ENCODE assay signal across 17 mouse cellular contexts in genomic region chr19:3261336-3261735, GRCm38 (mm10). TPM values are rescaled to one million over a fixed set of nuclear protein-coding genes. Genes with fewer than 3 reads are reported as not detected.
DNase-seq lines count a peak whose midpoint lies in the region; ATAC-seq and TF ChIP-seq lines count a peak whose summit lies in the region.
"Had no signal": no experiment of that assay in that cellular context is flagged by ENCODE, and none has a peak within 500 bp of the region (broad histone marks: within the 10 kb centered on the region; RNA-seq: fewer than 3 reads in every experiment).

No protein-coding gene starts in this region.

- no peaks in the 10 kb centered on the region for H3K27me3 ChIP-seq in kidney, embryonic 14.5 days (ENCODE audit: control insufficient read depth, insufficient read depth, low read length)
- no peaks in the 10 kb centered on the region for H3K27me3 ChIP-seq in lung, embryonic 15.5 days
- no peaks in the 10 kb centered on the region for H3K27me3 ChIP-seq in lung, postnatal 0 days (replicated peaks; ENCODE audit: insufficient read depth, low read length)
- no peaks in the 10 kb centered on the region for H3K27me3 ChIP-seq in limb, embryonic 12.5 days
- H3K27me3 ChIP-seq: neural tube, embryonic 12.5 days had no signal

- H3K4me1 ChIP-seq in kidney, embryonic 14.5 days (ENCODE audit: control insufficient read depth, insufficient read depth, low read length), result no peaks in the 10 kb centered on the region
- H3K4me1 ChIP-seq in lung, embryonic 15.5 days, result no peaks in the 10 kb centered on the region
- no peaks in the 10 kb centered on the region for H3K4me1 ChIP-seq in lung, postnatal 0 days (ENCODE audit: insufficient read depth, low read depth, low read length)
- no peaks in the 10 kb centered on the region for H3K4me1 ChIP-seq in limb, embryonic 12.5 days (replicated peaks)
- H3K4me1 ChIP-seq: neural tube, embryonic 12.5 days had no signal

- TF ChIP-seq EP300 in lung, postnatal 0 days (IDR thresholded peaks at IDR 0.05), result no peak

- 98% methylated on average over 7 of the region's 7 CpGs for WGBS in kidney, embryonic 14.5 days
- 91% methylated on average over 7 of the region's 7 CpGs for WGBS in lung, embryonic 15.5 days
- WGBS in lung, postnatal 0 days, result 93% methylated on average over 7 of the region's 7 CpGs
- 95% methylated on average over 7 of the region's 7 CpGs for WGBS in limb, embryonic 12.5 days

- no peak overlapping the region for H3K9ac ChIP-seq in kidney, embryonic 14.5 days (ENCODE audit: low read depth, low read length)
- H3K9ac ChIP-seq in lung, embryonic 15.5 days, result no peak overlapping the region
- no peak overlapping the region for H3K9ac ChIP-seq in lung, postnatal 0 days (replicated peaks; ENCODE audit: low read depth)
- no peak overlapping the region for H3K9ac ChIP-seq in limb, embryonic 12.5 days (replicated peaks)
- H3K9ac ChIP-seq: neural tube, embryonic 12.5 days had no signal

- DNase-seq in gastrocnemius, postnatal 25 days, result peak; percentile 4
- DNase-seq in gastrocnemius, adult 18-20 months (ENCODE audit: low spot score), result no peak
- no peak for DNase-seq in kidney, adult 18-20 months
- DNase-seq in lung, postnatal 0 days (ENCODE audit: low spot score), result no peak
- DNase-seq: cerebellum, postnatal 36 days; kidney, adult 2 months; kidney, postnatal 4 days; layer of hippocampus, postnatal 36 days; thymus, postnatal 14 days had no signal

- no peak for TF ChIP-seq CTCF in lung, postnatal 0 days (IDR thresholded peaks at IDR 0.05)

- H3K9me3 ChIP-seq in kidney, embryonic 14.5 days (ENCODE audit: control insufficient read depth, low read length), result no peaks in the 10 kb centered on the region
- H3K9me3 ChIP-seq in lung, embryonic 15.5 days, result no peaks in the 10 kb centered on the region
- no peaks in the 10 kb centered on the region for H3K9me3 ChIP-seq in lung, postnatal 0 days (ENCODE audit: low read length)
- no peaks in the 10 kb centered on the region for H3K9me3 ChIP-seq in limb, embryonic 12.5 days
- H3K9me3 ChIP-seq: neural tube, embryonic 12.5 days had no signal

- no peak overlapping the region for H3K4me2 ChIP-seq in kidney, embryonic 14.5 days (replicated peaks; ENCODE audit: low read depth, low read length)
- H3K4me2 ChIP-seq in lung, embryonic 15.5 days, result no peak overlapping the region
- no peak overlapping the region for H3K4me2 ChIP-seq in lung, postnatal 0 days (replicated peaks; ENCODE audit: low read depth, low read length)
- H3K4me2 ChIP-seq in limb, embryonic 12.5 days, result no peak overlapping the region
- H3K4me2 ChIP-seq: heart, embryonic 11.5 days; midbrain, embryonic 11.5 days; neural tube, embryonic 12.5 days had no signal

- H3K4me3 ChIP-seq in kidney, embryonic 14.5 days (ENCODE audit: low read length), result no peak overlapping the region
- no peak overlapping the region for H3K4me3 ChIP-seq in lung, embryonic 15.5 days
- H3K4me3 ChIP-seq in lung, postnatal 0 days (ENCODE audit: low read depth, low read length), result no peak overlapping the region
- no peak overlapping the region for H3K4me3 ChIP-seq in limb, embryonic 12.5 days (replicated peaks)
- H3K4me3 ChIP-seq: neural tube, embryonic 12.5 days had no signal

- H3K36me3 ChIP-seq in kidney, embryonic 14.5 days (ENCODE audit: control insufficient read depth, insufficient read depth, low read length), result peaks cover 51% of the 10 kb centered on the region
- H3K36me3 ChIP-seq in lung, embryonic 15.5 days, result peaks cover 39% of the 10 kb centered on the region
- peaks cover 19% of the 10 kb centered on the region; the same call in 1 of the 2 replicates for H3K36me3 ChIP-seq in lung, postnatal 0 days (ENCODE audit: insufficient read depth, low read length)
- peaks cover 72% of the 10 kb centered on the region for H3K36me3 ChIP-seq in limb, embryonic 12.5 days

- no peak overlapping the region for H3K27ac ChIP-seq in kidney, embryonic 14.5 days (ENCODE audit: low read depth, low read length)
- no peak overlapping the region for H3K27ac ChIP-seq in lung, embryonic 15.5 days
- no peak overlapping the region for H3K27ac ChIP-seq in lung, postnatal 0 days (ENCODE audit: low read length)
- H3K27ac ChIP-seq in limb, embryonic 12.5 days, result no peak overlapping the region
- H3K27ac ChIP-seq: neural tube, embryonic 12.5 days had no signal

- 0 out of 2 replicates have a peak, but pooled peaks have one; percentile 20 for ATAC-seq in kidney, embryonic 14.5 days (ENCODE audit: low FRiP score, low TSS enrichment)
- peak; percentile 15; the same call in 1 of the 2 replicates for ATAC-seq in lung, embryonic 15.5 days (ENCODE audit: borderline replicate concordance, extremely low read depth, low FRiP score, low TSS enrichment)
- ATAC-seq in lung, postnatal 0 days, result no peak
- 0 out of 2 replicates have a peak, but pooled peaks have one; percentile 24 for ATAC-seq in limb, embryonic 12.5 days (ENCODE audit: insufficient number of reproducible peaks, insufficient read depth, low FRiP score, low TSS enrichment, low read depth)
- ATAC-seq in megakaryocyte progenitor cell, adult 5-6 weeks (replicated peaks; ENCODE audit: poor library complexity), result no peak
- ATAC-seq: forebrain, embryonic 14.5 days had no signal

RNA-seq across cellular contexts. Expression of gene Mrpl21, which starts 21.4 kb away (rescaled TPM):
- total RNA-seq in gastrocnemius, postnatal 25 days (2021), result 10 to 100 TPM; 57.9 to 63.2 TPM
- 10 to 100 TPM; 57.3 to 65.9 TPM for total RNA-seq in gastrocnemius, adult 18-20 months (2021)
- 153 and 174 TPM in 2 replicates for polyA plus RNA-seq in kidney, embryonic 14.5 days (2014; fragmentation: Nextera tagmentation; extraction: Ambion mirVana)
- 113 and 119 TPM in 2 replicates for polyA plus RNA-seq in lung, embryonic 15.5 days (2015; fragmentation: Nextera tagmentation; extraction: Ambion mirVana)
- 63.2 and 72.7 TPM in 2 replicates for polyA plus RNA-seq in lung, postnatal 0 days (2015; fragmentation: Nextera tagmentation; extraction: Ambion mirVana)
- 132 and 139 TPM in 2 replicates for polyA plus RNA-seq in limb, embryonic 12.5 days (2016; fragmentation: Nextera tagmentation; extraction: Ambion mirVana)
- total RNA-seq in megakaryocyte progenitor cell, adult 5-6 weeks (2015), result 106 and 119 TPM in 2 replicates
- total RNA-seq in megakaryocyte progenitor cell, adult 5-6 weeks (2017), result 88.8 and 102 TPM in 2 replicates

RNA-seq across cellular contexts. Expression of gene Ighmbp2, which starts 21.5 kb away (rescaled TPM):
- total RNA-seq in gastrocnemius, postnatal 25 days (2021), result 1 to 10 TPM; 3.0 to 3.1 TPM
- 1 to 10 TPM; 4.1 to 4.5 TPM for total RNA-seq in gastrocnemius, adult 18-20 months (2021)
- polyA plus RNA-seq in kidney, embryonic 14.5 days (2014; fragmentation: Nextera tagmentation; extraction: Ambion mirVana), result 5.4 and 8.8 TPM in 2 replicates
- 10.2 and 10.9 TPM in 2 replicates for polyA plus RNA-seq in lung, embryonic 15.5 days (2015; fragmentation: Nextera tagmentation; extraction: Ambion mirVana)
- polyA plus RNA-seq in lung, postnatal 0 days (2015; fragmentation: Nextera tagmentation; extraction: Ambion mirVana), result 5.2 TPM in 2 replicates
- 14.6 and 15.3 TPM in 2 replicates for polyA plus RNA-seq in limb, embryonic 12.5 days (2016; fragmentation: Nextera tagmentation; extraction: Ambion mirVana)
- total RNA-seq in megakaryocyte progenitor cell, adult 5-6 weeks (2015), result 2.6 and 3.0 TPM in 2 replicates
- 7.2 and 8.1 TPM in 2 replicates for total RNA-seq in megakaryocyte progenitor cell, adult 5-6 weeks (2017)

Comparison
In these comparisons a context has a peak if more than half of its experiments do, and no peak if none do; other contexts are left out.
1. ATAC-seq: peak in kidney, embryonic 14.5 days (single experiment), lung, embryonic 15.5 days (single experiment) and limb, embryonic 12.5 days (single experiment); none in lung, postnatal 0 days (single experiment) and megakaryocyte progenitor cell, adult 5-6 weeks (single experiment).